ENCODE assay signal across 16 mouse cellular contexts in genomic region chr2:51316452-51316851, GRCm38 (mm10).
DNase-seq lines count a peak whose midpoint lies in the region; ATAC-seq and TF ChIP-seq lines count a peak whose summit lies in the region.
"Had no signal": no experiment of that assay in that cellular context is flagged by ENCODE, and none has a peak within 500 bp of the region (broad histone marks: within the 10 kb centered on the region; RNA-seq: fewer than 3 reads in every experiment).

No protein-coding gene starts in this region.

- peak; percentile 33; the same call in 1 of the 2 replicates for TF ChIP-seq CTCF in kidney, postnatal 0 days (IDR thresholded peaks at IDR 0.05; ENCODE audit: low read depth)

- ATAC-seq in kidney, postnatal 0 days (replicated peaks; ENCODE audit: low FRiP score, low read depth) = no peak

- no peak for DNase-seq in kidney, postnatal 0 days (ENCODE audit: low spot score)
- no peak for DNase-seq in kidney, postnatal 36 days
- DNase-seq in 3134 (ENCODE audit: extremely low read depth, insufficient read length, low spot score) = peak; percentile 4
- DNase-seq in ES-CJ7 (ENCODE audit: low read depth, low spot score) = peak; percentile 71
- DNase-seq in c-Kit-positive CD71-positive TER-119-negative erythroid progenitor cells, embryonic 14.5 days (ENCODE audit: low read depth) = peak; percentile 5
- DNase-seq in right cerebral cortex, postnatal 4 days = no peak
- no peak for DNase-seq in layer of hippocampus, adult 8-10 months (ENCODE audit: low spot score in 2 of 2)
- no peak for DNase-seq in embryonic facial prominence, embryonic 10.5 days (ENCODE audit: low spot score)
- DNase-seq: adrenal gland, postnatal 25 days; cerebellum, adult 18-20 months; gastrocnemius, postnatal 14 days; kidney, postnatal 10 days had no signal

- no peaks in the 10 kb centered on the region for H3K4me1 ChIP-seq in kidney, postnatal 0 days (replicated peaks; ENCODE audit: insufficient read depth, low read length)
- H3K4me1 ChIP-seq in embryonic facial prominence, embryonic 10.5 days = peaks cover 11% of the 10 kb centered on the region
- H3K4me1 ChIP-seq: heart, embryonic 15.5 days; hindbrain, embryonic 15.5 days; liver, embryonic 15.5 days had no signal

- H3K4me2 ChIP-seq in kidney, postnatal 0 days (ENCODE audit: low read length) = no peak overlapping the region
- H3K4me2 ChIP-seq: heart, embryonic 15.5 days; hindbrain, embryonic 15.5 days; liver, embryonic 15.5 days had no signal

- H3K36me3 ChIP-seq in kidney, postnatal 0 days (ENCODE audit: insufficient read depth, low read length) = no peaks in the 10 kb centered on the region
- no peaks in the 10 kb centered on the region for H3K36me3 ChIP-seq in embryonic facial prominence, embryonic 10.5 days (replicated peaks)
- H3K36me3 ChIP-seq: G1E; heart, embryonic 15.5 days; hindbrain, embryonic 15.5 days; liver, embryonic 15.5 days had no signal

- H3K27ac ChIP-seq in kidney, postnatal 0 days = no peak overlapping the region
- no peak overlapping the region for H3K27ac ChIP-seq in embryonic facial prominence, embryonic 10.5 days (replicated peaks)
- H3K27ac ChIP-seq: heart, embryonic 15.5 days; hindbrain, embryonic 15.5 days; liver, embryonic 15.5 days had no signal

- no peaks in the 10 kb centered on the region for H3K27me3 ChIP-seq in kidney, postnatal 0 days (ENCODE audit: insufficient read depth, low read length)
- no peaks in the 10 kb centered on the region for H3K27me3 ChIP-seq in embryonic facial prominence, embryonic 10.5 days (replicated peaks; ENCODE audit: low read depth, poor library complexity, severe bottlenecking)
- H3K27me3 ChIP-seq: heart, embryonic 15.5 days; hindbrain, embryonic 15.5 days; liver, embryonic 15.5 days had no signal

- H3K4me3 ChIP-seq in kidney, postnatal 0 days (replicated peaks; ENCODE audit: low read depth, low read length) = no peak overlapping the region
- H3K4me3 ChIP-seq in embryonic facial prominence, embryonic 10.5 days = no peak overlapping the region
- H3K4me3 ChIP-seq: heart, embryonic 15.5 days; hindbrain, embryonic 15.5 days; liver, embryonic 15.5 days had no signal

- H3K9me3 ChIP-seq in kidney, postnatal 0 days (replicated peaks; ENCODE audit: low read length) = no peaks in the 10 kb centered on the region
- 0 out of 2 replicates have a peak, but pooled peaks cover 4% of the 10 kb centered on the region for H3K9me3 ChIP-seq in embryonic facial prominence, embryonic 10.5 days
- H3K9me3 ChIP-seq: heart, embryonic 15.5 days; hindbrain, embryonic 15.5 days; liver, embryonic 15.5 days had no signal

- H3K9ac ChIP-seq in kidney, postnatal 0 days (ENCODE audit: low read depth, low read length) = no peak overlapping the region
- H3K9ac ChIP-seq: heart, embryonic 15.5 days; hindbrain, embryonic 15.5 days; liver, embryonic 15.5 days had no signal

- WGBS in kidney, postnatal 0 days = 89% methylated on average over 8 of the region's 8 CpGs
- 87% methylated on average over 8 of the region's 8 CpGs for WGBS in embryonic facial prominence, embryonic 10.5 days

Comparison
In these comparisons a context has a peak if more than half of its experiments do, and no peak if none do; other contexts are left out.
1. DNase-seq: peak in 3134 (single experiment), ES-CJ7 (single experiment) and c-Kit-positive CD71-positive TER-119-negative erythroid progenitor cells, embryonic 14.5 days (single experiment); none in kidney, postnatal 0 days (single experiment), kidney, postnatal 36 days (0 of 2), right cerebral cortex, postnatal 4 days (single experiment), layer of hippocampus, adult 8-10 months (0 of 2) and embryonic facial prominence, embryonic 10.5 days (single experiment).